Mouse (Mus musculus) cortical plate, adult 2 months (tissue): Measurements from ENCODE around the gene Mrpl14.

Source experiments
- CTCF ChIP-seq: fragments of 200-500 bp; IDR thresholded peaks from 2 replicates; pipeline ENCODE4 v1.5.1; 2011; ENCODE audit warnings: mild to moderate bottlenecking, control low read depth, low read length; ENCODE audit not compliant: insufficient read depth; ENCODE audit errors: extremely low read depth
- POLR2A ChIP-seq: fragments of 200-500 bp; IDR thresholded peaks from 2 replicates; pipeline ENCODE4 v1.6.1; 2011; ENCODE audit warnings: mild to moderate bottlenecking, low read length, control low read depth; ENCODE audit not compliant: insufficient read depth; ENCODE audit errors: extremely low read depth

- TF ChIP-seq CTCF = no peak
- TF ChIP-seq POLR2A = no peak
Observed at GRCm38 (mm10) chr17:45702254-45702653, 16.1 kb downstream of the Mrpl14 start.
